Comparison of ENCODE assay signal across 8 mouse cellular contexts in genomic region chr9:107534408-107535202, GRCm38 (mm10). TPM values are rescaled to one million over a fixed set of nuclear protein-coding genes. Genes with fewer than 3 reads are reported as not detected.
A peak's percentile ranks its signal among the peaks of the same experiment; 100 is the strongest.
DNase-seq lines count a peak whose midpoint lies in the region; ATAC-seq and TF ChIP-seq lines count a peak whose summit lies in the region.

No protein-coding gene starts in this region.

- ATAC-seq in embryonic facial prominence, embryonic 13.5 days (ENCODE audit: insufficient number of reproducible peaks, insufficient read depth, low FRiP score, low TSS enrichment, low read depth) = no peak
- peak; percentile 10 for ATAC-seq in hindbrain, embryonic 14.5 days (ENCODE audit: low FRiP score)
- peak; percentile 1; the same call in 1 of the 2 replicates for ATAC-seq in lung, embryonic 15.5 days (ENCODE audit: borderline replicate concordance, extremely low read depth, low FRiP score, low TSS enrichment)

- H3K79me2 ChIP-seq in CH12.LX (replicated peaks; ENCODE audit: control insufficient read depth, extremely low read depth, insufficient read depth, poor library complexity, severe bottlenecking) = peaks cover 36% of the 10 kb centered on the region

- TF ChIP-seq CTCF in gastrocnemius, adult 2 months (IDR thresholded peaks at IDR 0.05) = no peak
- no peak for TF ChIP-seq CTCF in CH12.LX (conservative IDR thresholded peaks at IDR 0.05 in 1 of 2, IDR thresholded peaks at IDR 0.05 in 1 of 2; ENCODE audit: low read depth in 2 of 2, low read length in 2 of 2)

- no peaks in the 10 kb centered on the region for H3K9me3 ChIP-seq in CH12.LX (replicated peaks; ENCODE audit: low read length)
- no peaks in the 10 kb centered on the region for H3K9me3 ChIP-seq in embryonic facial prominence, embryonic 13.5 days
- H3K9me3 ChIP-seq in hindbrain, embryonic 14.5 days (ENCODE audit: control insufficient read depth, low read length) = no peaks in the 10 kb centered on the region
- no peaks in the 10 kb centered on the region for H3K9me3 ChIP-seq in lung, embryonic 15.5 days

- H3K9ac ChIP-seq in CH12.LX (ENCODE audit: insufficient read depth, low read depth) = peak overlapping the region; percentile 77
- H3K9ac ChIP-seq in embryonic facial prominence, embryonic 13.5 days = peak overlapping the region; percentile 89
- H3K9ac ChIP-seq in hindbrain, embryonic 14.5 days = peak overlapping the region; percentile 78
- H3K9ac ChIP-seq in lung, embryonic 15.5 days = peak overlapping the region; percentile 85

- dilution Hi-C loops in CH12.LX (cut with MboI; ENCODE audit: extremely low pct_ligation_motif_present, extremely low pct_unique_long_range_greater_than_20kb, low sequenced_read_pairs) = no loop called here

- peaks cover 23 to 32% of the 10 kb centered on the region in 2 experiments for H3K36me3 ChIP-seq in CH12.LX (replicated peaks in 1 of 2; ENCODE audit: control insufficient read depth in 1 of 2, insufficient read depth in 1 of 2, low read length in 1 of 2)
- peaks cover 30% of the 10 kb centered on the region for H3K36me3 ChIP-seq in embryonic facial prominence, embryonic 13.5 days
- peaks cover 25% of the 10 kb centered on the region for H3K36me3 ChIP-seq in hindbrain, embryonic 14.5 days (replicated peaks; ENCODE audit: control insufficient read depth, insufficient read depth)
- H3K36me3 ChIP-seq in lung, embryonic 15.5 days = peaks cover 24% of the 10 kb centered on the region

- peak overlapping the region; percentile 93 for H3K4me2 ChIP-seq in CH12.LX (ENCODE audit: insufficient read depth, low read depth, poor library complexity, severe bottlenecking)
- H3K4me2 ChIP-seq in embryonic facial prominence, embryonic 13.5 days = peak overlapping the region; percentile 96
- H3K4me2 ChIP-seq in hindbrain, embryonic 14.5 days (replicated peaks) = peak overlapping the region; percentile 98
- H3K4me2 ChIP-seq in lung, embryonic 15.5 days = peak overlapping the region; percentile 82

- intact Hi-C loops in gastrocnemius, adult 2 months (cut with DNase I) = no loop called here
- intact Hi-C loops in left cerebral cortex, postnatal 36 days (cut with DNase I) = no loop called here

- peaks cover 10 to 32% of the 10 kb centered on the region in 2 experiments for H3K4me1 ChIP-seq in CH12.LX (ENCODE audit: control insufficient read depth in 1 of 2, insufficient read depth in 2 of 2)
- H3K4me1 ChIP-seq in embryonic facial prominence, embryonic 13.5 days = peaks cover 27% of the 10 kb centered on the region
- H3K4me1 ChIP-seq in hindbrain, embryonic 14.5 days (replicated peaks; ENCODE audit: control insufficient read depth, insufficient read depth, low read length) = peaks cover 23% of the 10 kb centered on the region
- H3K4me1 ChIP-seq in lung, embryonic 15.5 days = peaks cover 29% of the 10 kb centered on the region

- peak; percentile 62 for DNase-seq in gastrocnemius, adult 2 months
- no peak for DNase-seq in gastrocnemius, adult 8-10 months (ENCODE audit: low spot score in 2 of 2)
- DNase-seq in CH12.LX (ENCODE audit: extremely low read depth) = no peak
- DNase-seq in hindbrain, embryonic 14.5 days (ENCODE audit: low spot score) = no peak
- DNase-seq in spleen, postnatal 4 days (ENCODE audit: low spot score in 2 of 2) = peak; percentile 40 to 75
- DNase-seq in left cerebral cortex, postnatal 36 days (ENCODE audit: low spot score in 2 of 2) = no peak

- in situ Hi-C loops in CH12.LX (cut with MboI; ENCODE audit: low pct_ligation_motif_present, low pct_unique_long_range_greater_than_20kb, low sequenced_read_pairs) = no loop called here

- TF ChIP-seq RAD21 in CH12.LX (IDR thresholded peaks at IDR 0.05; ENCODE audit: low read depth, low read length) = no peak

- TF ChIP-seq EP300 in CH12.LX (IDR thresholded peaks at IDR 0.05; ENCODE audit: low read length) = no peak

- TF ChIP-seq POLR2A in CH12.LX (IDR thresholded peaks at IDR 0.05; ENCODE audit: low read depth, low read length) = no peak

- peak overlapping the region; percentile 92 for H3K4me3 ChIP-seq in gastrocnemius, adult 2 months
- peak overlapping the region; percentile 86 to 95 (median 93) for H3K4me3 ChIP-seq in CH12.LX (replicated peaks in 1 of 3; ENCODE audit: low read depth in 2 of 3, low read length in 2 of 3, poor library complexity in 1 of 3)
- H3K4me3 ChIP-seq in embryonic facial prominence, embryonic 13.5 days = peak overlapping the region; percentile 94
- peak overlapping the region; percentile 66 for H3K4me3 ChIP-seq in hindbrain, embryonic 14.5 days (replicated peaks; ENCODE audit: low read length)
- peak overlapping the region; percentile 75 for H3K4me3 ChIP-seq in lung, embryonic 15.5 days

- H3K27me3 ChIP-seq in CH12.LX (replicated peaks) = peaks cover 13% of the 10 kb centered on the region
- H3K27me3 ChIP-seq in embryonic facial prominence, embryonic 13.5 days = peaks cover 4% of the 10 kb centered on the region; the same call in 1 of the 2 replicates
- no peaks in the 10 kb centered on the region for H3K27me3 ChIP-seq in hindbrain, embryonic 14.5 days (ENCODE audit: control insufficient read depth, insufficient read depth, low read length)
- no peaks in the 10 kb centered on the region for H3K27me3 ChIP-seq in lung, embryonic 15.5 days

- peak overlapping the region; percentile 94 for H3K27ac ChIP-seq in gastrocnemius, adult 2 months
- 0 out of 2 replicates have a peak overlapping the region, but pooled peaks have one; percentile 1 for H3K27ac ChIP-seq in CH12.LX (ENCODE audit: insufficient read depth, low read depth)
- peak overlapping the region; percentile 85 for H3K27ac ChIP-seq in embryonic facial prominence, embryonic 13.5 days
- H3K27ac ChIP-seq in hindbrain, embryonic 14.5 days = peak overlapping the region; percentile 48; the same call in 1 of the 2 replicates
- peak overlapping the region; percentile 76 for H3K27ac ChIP-seq in lung, embryonic 15.5 days

- WGBS in embryonic facial prominence, embryonic 13.5 days = under 1% methylated on average over 40 of the region's 40 CpGs
- WGBS in hindbrain, embryonic 14.5 days = under 1% methylated on average over 40 of the region's 40 CpGs
- under 1% methylated on average over 40 of the region's 40 CpGs for WGBS in lung, embryonic 15.5 days

RNA-seq across cellular contexts. Expression of gene Tmem115, which starts 0.9 kb away (rescaled TPM):
- total RNA-seq in gastrocnemius, adult 2 months (2021) = 10 to 100 TPM; 16.6 to 17.3 TPM
- 10 to 100 TPM; 15.4 to 19.0 (median 16.6) TPM for total RNA-seq in gastrocnemius, adult 8-10 months (2022)
- total RNA-seq in CH12.LX (2012; rRNA removed) (17.9 TPM in 2 replicates), CH12.LX (2014; rRNA removed) (10.0 and 13.0 TPM in 2 replicates)
- polyA plus RNA-seq in CH12.LX (2012; ENCODE audit: insufficient read length, low read depth) = 11.3 and 12.6 TPM in 2 replicates
- 46.2 and 46.9 TPM in 2 replicates for polyA plus RNA-seq in embryonic facial prominence, embryonic 13.5 days (2015; fragmentation: Nextera tagmentation; extraction: Ambion mirVana)
- polyA plus RNA-seq in hindbrain, embryonic 14.5 days (2014; fragmentation: Nextera tagmentation; extraction: Ambion mirVana) = 47.1 and 51.7 TPM in 2 replicates
- polyA plus RNA-seq in lung, embryonic 15.5 days (2015; fragmentation: Nextera tagmentation; extraction: Ambion mirVana) = 39.7 and 42.7 TPM in 2 replicates
- 10 to 100 TPM; 34.7 to 39.6 TPM for total RNA-seq in left cerebral cortex, postnatal 36 days (2021)

RNA-seq across cellular contexts. Expression of gene Cyb561d2, which starts 7.4 kb away (rescaled TPM):
- 1 to 10 TPM; 3.1 TPM for total RNA-seq in gastrocnemius, adult 2 months (2021)
- 1 to 10 TPM; 3.5 to 4.9 (median 4.2) TPM for total RNA-seq in gastrocnemius, adult 8-10 months (2022)
- total RNA-seq in CH12.LX (2012; rRNA removed) = 37.8 and 45.9 TPM in 2 replicates
- 29.2 and 35.7 TPM in 2 replicates for total RNA-seq in CH12.LX (2014; rRNA removed)
- 23.6 and 23.8 TPM in 2 replicates for polyA plus RNA-seq in CH12.LX (2012; ENCODE audit: insufficient read length, low read depth)
- polyA plus RNA-seq in embryonic facial prominence, embryonic 13.5 days (2015; fragmentation: Nextera tagmentation; extraction: Ambion mirVana) = 21.8 and 26.1 TPM in 2 replicates
- 44.9 and 49.3 TPM in 2 replicates for polyA plus RNA-seq in hindbrain, embryonic 14.5 days (2014; fragmentation: Nextera tagmentation; extraction: Ambion mirVana)
- polyA plus RNA-seq in lung, embryonic 15.5 days (2015; fragmentation: Nextera tagmentation; extraction: Ambion mirVana) = 26.0 and 28.4 TPM in 2 replicates
- total RNA-seq in left cerebral cortex, postnatal 36 days (2021) = 10 to 100 TPM; 16.9 to 17.0 TPM

RNA-seq across cellular contexts. Expression of gene Nprl2, which starts 7.4 kb away (rescaled TPM):
- 10 to 100 TPM in 1 of 2 experiments, 1 to 10 TPM in 1; 9.7 to 11.5 TPM for total RNA-seq in gastrocnemius, adult 2 months (2021)
- 10 to 100 TPM; 10.4 to 13.4 (median 11.0) TPM for total RNA-seq in gastrocnemius, adult 8-10 months (2022)
- total RNA-seq in CH12.LX (2012; rRNA removed) (28.0 and 31.4 TPM in 2 replicates), CH12.LX (2014; rRNA removed) (16.3 and 19.4 TPM in 2 replicates)
- polyA plus RNA-seq in CH12.LX (2012; ENCODE audit: insufficient read length, low read depth) = 10.8 and 12.6 TPM in 2 replicates
- 44.3 and 47.2 TPM in 2 replicates for polyA plus RNA-seq in embryonic facial prominence, embryonic 13.5 days (2015; fragmentation: Nextera tagmentation; extraction: Ambion mirVana)
- polyA plus RNA-seq in hindbrain, embryonic 14.5 days (2014; fragmentation: Nextera tagmentation; extraction: Ambion mirVana) = 65.8 and 71.4 TPM in 2 replicates
- 39.2 and 42.2 TPM in 2 replicates for polyA plus RNA-seq in lung, embryonic 15.5 days (2015; fragmentation: Nextera tagmentation; extraction: Ambion mirVana)
- total RNA-seq in left cerebral cortex, postnatal 36 days (2021) = 10 to 100 TPM; 38.9 to 46.2 TPM

RNA-seq across cellular contexts. Expression of gene Zmynd10, which starts 12.5 kb away (rescaled TPM):
- total RNA-seq in gastrocnemius, adult 2 months (2021) = under 1 TPM in 1 of 2 experiments, not detected in 1; 0.53 TPM
- total RNA-seq in gastrocnemius, adult 8-10 months (2022) = under 1 TPM in 1 of 4 experiments, not detected in 3; 0.22 TPM
- 0.34 TPM in 1 of 2 replicates, not detected in the other for total RNA-seq in CH12.LX (2012; rRNA removed)
- total RNA-seq in CH12.LX (2014; rRNA removed) = not detected in 2 replicates
- polyA plus RNA-seq in CH12.LX (2012; ENCODE audit: insufficient read length, low read depth) = 0.63 TPM in 1 of 2 replicates, not detected in the other
- polyA plus RNA-seq in embryonic facial prominence, embryonic 13.5 days (2015; fragmentation: Nextera tagmentation; extraction: Ambion mirVana) = 2.1 and 2.2 TPM in 2 replicates
- 3.3 TPM in 2 replicates for polyA plus RNA-seq in hindbrain, embryonic 14.5 days (2014; fragmentation: Nextera tagmentation; extraction: Ambion mirVana)
- 6.8 TPM in 2 replicates for polyA plus RNA-seq in lung, embryonic 15.5 days (2015; fragmentation: Nextera tagmentation; extraction: Ambion mirVana)
- total RNA-seq in left cerebral cortex, postnatal 36 days (2021) = 1 to 10 TPM; 3.4 to 4.3 TPM

RNA-seq across cellular contexts. Expression of gene Rassf1, which starts 16.8 kb away (rescaled TPM):
- total RNA-seq in gastrocnemius, adult 2 months (2021) = 10 to 100 TPM; 14.0 to 14.3 TPM
- 10 to 100 TPM in 3 of 4 experiments, 1 to 10 TPM in 1; 9.3 to 14.4 (median 11.9) TPM for total RNA-seq in gastrocnemius, adult 8-10 months (2022)
- total RNA-seq in CH12.LX (2012; rRNA removed) = 17.7 and 18.5 TPM in 2 replicates
- total RNA-seq in CH12.LX (2014; rRNA removed) = 15.3 and 15.9 TPM in 2 replicates
- 11.6 and 12.2 TPM in 2 replicates for polyA plus RNA-seq in CH12.LX (2012; ENCODE audit: insufficient read length, low read depth)
- polyA plus RNA-seq in embryonic facial prominence, embryonic 13.5 days (2015; fragmentation: Nextera tagmentation; extraction: Ambion mirVana) = 65.2 and 68.5 TPM in 2 replicates
- 32.6 and 33.5 TPM in 2 replicates for polyA plus RNA-seq in hindbrain, embryonic 14.5 days (2014; fragmentation: Nextera tagmentation; extraction: Ambion mirVana)
- 57.7 and 64.1 TPM in 2 replicates for polyA plus RNA-seq in lung, embryonic 15.5 days (2015; fragmentation: Nextera tagmentation; extraction: Ambion mirVana)
- 10 to 100 TPM; 16.7 to 19.0 TPM for total RNA-seq in left cerebral cortex, postnatal 36 days (2021)

Comparison
In these comparisons a context has a peak if more than half of its experiments do, and no peak if none do; other contexts are left out.
1. DNase-seq: peak in gastrocnemius, adult 2 months (single experiment) and spleen, postnatal 4 days (2 of 2); none in gastrocnemius, adult 8-10 months (0 of 2), CH12.LX (single experiment), hindbrain, embryonic 14.5 days (single experiment) and left cerebral cortex, postnatal 36 days (0 of 2).
2. H3K27ac ChIP-seq: peak in every context shown above with its lines; median percentile 94 in gastrocnemius, adult 2 months; 85 in embryonic facial prominence, embryonic 13.5 days; 76 in lung, embryonic 15.5 days; 48 in hindbrain, embryonic 14.5 days; 1 in CH12.LX.
3. Peak in every context shown above with its lines, with median percentiles within 50 percentile points of each other: H3K4me3 ChIP-seq, H3K4me2 ChIP-seq and H3K9ac ChIP-seq.